Mouse (Mus musculus) 3T3-L1 (cell line): Measurements from ENCODE around the gene Psmd12.
"Not testable (repeated sequence)": the region's sequence is repeated elsewhere in the genome, so short reads cannot be mapped to it uniquely, and the experiment has no call there.

ENCODE experiments used
- DNase-seq: peaks from one replicate; pipeline ENCODE4 v3.0.0-alpha.2; 2015; ENCODE audit warnings: low read depth, low spot score

Psmd12 gene

DNA sequence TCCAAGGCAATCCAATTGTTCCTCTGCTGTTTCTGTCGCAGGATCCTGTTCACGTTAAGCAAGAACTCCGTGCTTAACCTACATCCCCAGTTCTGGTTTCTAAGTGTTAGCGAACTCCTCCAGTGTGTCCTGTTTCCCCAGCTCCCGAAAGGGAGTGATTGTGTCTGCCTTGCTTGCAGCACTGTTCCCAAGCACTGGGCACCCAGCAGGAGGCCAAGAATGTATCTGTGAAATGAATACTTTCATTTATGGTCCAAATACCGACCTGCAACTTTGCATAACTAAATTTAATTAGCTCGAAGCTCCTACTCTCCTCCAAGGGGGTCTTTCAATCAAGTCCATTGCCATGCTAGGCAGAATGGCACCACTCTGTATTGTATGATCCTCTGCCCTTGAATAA, 19.5 kb upstream of the Psmd12 start:
- DNase-seq, result no peak

- DNase-seq, result no peak
Observed at GRCm38 (mm10) chr11:107462478-107462877, 16.8 kb upstream of the Psmd12 start.

DNA sequence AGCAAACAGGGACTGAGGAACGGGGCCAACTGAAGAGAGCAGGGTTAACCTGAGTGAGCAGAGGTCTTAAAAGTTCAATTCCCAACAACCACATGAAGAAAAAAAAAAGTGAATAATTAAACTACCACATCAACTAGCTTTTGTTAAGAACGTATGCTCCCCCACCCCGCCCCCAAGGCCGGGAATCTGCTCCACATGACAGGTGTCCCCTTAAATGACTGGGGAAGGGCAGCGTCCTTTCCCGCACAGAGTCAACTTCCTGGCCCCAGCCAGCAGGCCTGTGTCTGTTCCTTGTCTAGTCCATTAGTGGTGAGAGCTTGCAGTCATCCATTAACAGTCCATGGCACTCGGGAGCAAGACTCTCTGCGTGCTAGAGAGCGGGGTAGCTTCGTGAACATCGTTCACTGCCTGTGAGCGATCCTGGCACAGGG, 16.0 kb upstream of the Psmd12 start:
- DNase-seq, result no peak

- no peak for DNase-seq
Observed at GRCm38 (mm10) chr11:107464141-107464540, 15.1 kb upstream of the Psmd12 start.

GRCm38 (mm10) chr11:107465041-107465440, 14.2 kb upstream of the Psmd12 start:
- no peak for DNase-seq

DNA sequence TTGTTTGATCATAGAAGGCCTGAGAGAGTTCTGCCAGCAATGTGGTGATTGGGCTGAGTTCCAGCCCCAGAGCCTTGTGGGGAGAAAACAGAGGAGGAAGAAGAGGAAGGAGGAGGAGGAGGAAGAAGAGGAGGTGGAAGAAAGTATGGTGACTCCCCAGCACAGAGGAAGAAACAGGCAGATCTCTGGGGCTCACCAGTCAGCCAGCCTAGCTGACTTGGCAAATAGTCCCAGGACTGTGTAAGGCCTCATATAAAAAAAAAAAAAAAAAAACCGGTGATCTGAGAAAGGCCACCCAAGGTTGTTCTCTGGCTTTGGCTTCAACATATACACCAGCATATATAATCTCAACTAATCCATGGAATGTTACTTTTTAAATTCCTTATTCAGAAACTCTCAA, 13.3 kb upstream of the Psmd12 start:
- no peak for DNase-seq

DNA sequence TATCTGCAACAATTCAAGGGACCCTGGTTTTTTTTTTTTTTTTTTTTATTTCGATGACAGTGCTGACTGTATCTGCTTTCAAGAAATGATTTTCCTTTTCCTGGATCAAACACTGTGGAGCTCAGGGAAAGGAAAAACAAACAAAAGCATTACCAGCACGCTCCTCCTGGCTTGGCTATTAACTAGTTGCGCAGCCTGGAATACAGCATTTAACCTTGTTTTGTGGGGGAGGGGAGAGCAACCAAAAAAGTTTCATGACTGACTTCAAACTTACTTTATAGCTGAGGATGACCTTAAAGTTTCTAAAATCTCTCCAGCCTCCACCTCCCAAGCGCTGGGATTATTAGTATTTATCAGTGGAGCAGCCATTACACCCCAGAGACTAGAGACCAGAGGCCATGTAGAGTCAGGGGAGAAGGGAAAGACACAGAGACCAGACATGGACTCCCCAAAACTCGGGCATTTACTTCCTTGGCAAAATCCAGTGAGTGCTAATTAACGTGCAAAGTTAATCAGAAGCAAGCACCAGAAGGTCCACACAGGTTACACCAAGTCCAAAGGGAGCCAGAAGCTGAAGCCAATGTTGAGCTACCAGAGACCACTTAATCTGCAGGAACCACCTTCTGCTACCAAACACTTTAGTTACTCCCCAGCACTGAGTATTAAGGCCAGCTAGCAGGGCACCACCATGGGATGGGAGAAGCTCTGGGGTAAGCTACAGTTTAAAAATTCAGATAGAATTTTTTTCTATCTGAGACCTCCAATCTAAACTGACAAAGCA, 12.5 kb upstream of the Psmd12 start:
- DNase-seq, result no peak

GRCm38 (mm10) chr11:107468252-107469030, 10.8 kb upstream of the Psmd12 start:
- peak; percentile 37 for DNase-seq

DNA sequence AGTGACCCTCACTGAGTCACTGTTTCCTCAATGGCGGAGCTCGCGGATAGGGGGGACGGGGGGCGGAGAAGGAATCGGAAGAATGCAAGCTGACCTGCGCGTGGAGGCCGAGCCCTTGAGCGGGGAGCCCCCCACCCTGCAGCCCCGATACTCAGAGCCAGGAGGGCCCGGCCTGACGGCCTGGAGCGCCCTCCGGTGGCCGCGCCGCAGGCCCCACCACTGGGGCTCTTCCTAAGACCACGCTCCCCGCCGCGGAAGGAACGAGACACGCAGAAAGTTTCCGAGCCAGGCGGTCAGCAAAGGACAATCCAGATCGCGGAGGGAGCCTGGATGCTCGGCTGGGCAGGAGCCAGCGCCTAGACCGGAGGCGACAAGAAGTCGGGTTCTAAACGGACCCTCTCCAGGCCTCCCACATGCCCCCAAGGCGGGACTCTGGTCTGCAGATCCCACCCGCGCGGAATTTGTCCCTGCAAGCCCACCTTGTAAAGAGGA, 10.2 kb upstream of the Psmd12 start:
- DNase-seq, result peak; percentile 60

DNA sequence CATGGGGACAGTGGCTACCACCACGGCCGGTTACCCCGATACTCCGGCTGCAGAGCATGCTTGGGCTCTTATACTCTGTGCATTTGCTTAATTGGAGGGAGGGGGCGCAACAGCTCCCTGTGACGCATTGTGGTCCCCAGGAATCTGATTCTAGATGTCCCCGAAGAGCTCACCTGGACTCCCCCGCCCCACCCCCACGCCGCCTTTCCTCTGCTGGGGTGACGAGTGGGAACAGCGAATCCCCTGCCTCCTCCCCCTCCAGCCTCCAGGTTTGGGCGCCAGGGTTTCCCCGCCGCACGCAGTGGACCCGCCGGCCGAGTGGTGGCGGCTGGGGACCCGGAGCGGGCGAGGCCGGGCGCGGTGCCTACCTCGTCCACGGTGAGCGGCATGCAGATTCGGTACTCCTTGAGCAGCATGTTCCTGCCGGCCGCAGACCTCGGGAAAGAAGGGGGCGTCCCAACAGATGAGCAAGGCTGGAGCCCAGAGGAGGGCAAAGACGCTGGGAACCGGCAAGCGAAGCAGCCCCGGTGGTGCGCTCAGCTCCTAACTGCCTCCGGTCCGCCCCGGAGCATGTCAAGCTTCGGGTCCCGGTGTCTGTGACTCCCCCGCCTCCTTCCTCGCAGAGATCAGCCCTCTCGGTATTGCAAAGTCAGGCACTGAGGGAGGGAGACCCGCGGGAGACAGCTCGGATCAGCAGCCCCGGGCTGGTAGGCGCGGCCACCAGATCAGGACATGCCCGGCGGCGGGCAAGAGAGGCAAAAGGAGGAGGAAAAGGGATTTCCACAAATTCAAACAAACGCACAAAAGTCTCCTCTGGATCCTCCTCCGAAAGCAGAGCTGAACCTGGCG, 9.5 kb upstream of the Psmd12 start:
- DNase-seq, result peak; percentile 53

GRCm38 (mm10) chr11:107470521-107471041, 8.7 kb upstream of the Psmd12 start, which contains the start of gene Pitpnc1:
TSS of gene Pitpnc1 (minus strand) at chr11:107470699.
- peak; percentile 88 for DNase-seq

DNA sequence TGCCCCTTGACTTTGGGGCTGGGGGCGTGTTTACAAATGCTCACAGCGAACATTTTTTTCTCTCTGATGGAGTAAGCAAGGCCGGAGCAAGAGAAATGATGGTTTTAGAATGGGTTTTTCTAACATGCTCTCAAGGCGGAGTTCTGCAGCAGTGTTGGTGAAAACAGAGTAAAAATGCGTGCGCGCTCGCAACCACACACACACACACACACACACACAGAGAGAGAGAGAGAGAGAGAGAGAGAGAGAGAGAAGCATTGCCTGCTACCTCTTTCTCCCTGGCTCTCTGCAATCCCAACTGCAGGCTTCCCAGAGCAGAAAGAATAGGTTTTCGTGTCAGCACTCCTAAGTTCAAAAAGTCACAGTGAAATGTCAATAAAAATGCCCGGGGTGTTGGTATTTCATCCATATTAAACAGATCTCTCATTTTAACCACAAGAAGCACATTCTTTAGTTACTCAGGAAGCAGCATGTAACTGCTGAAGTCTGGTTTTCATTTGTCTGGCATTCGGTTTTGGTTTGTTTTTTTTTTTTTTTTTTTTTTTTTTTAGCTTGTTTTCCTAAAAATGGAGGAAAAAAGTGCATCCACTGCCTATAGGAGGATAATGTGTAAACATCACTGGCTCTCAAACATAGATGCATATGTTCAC, 8.1 kb upstream of the Psmd12 start:
- peak; percentile 88 for DNase-seq

- no peak for DNase-seq
Observed at GRCm38 (mm10) chr11:107472304-107472703, 7.0 kb upstream of the Psmd12 start.

- peak; percentile 95 for DNase-seq
Observed at GRCm38 (mm10) chr11:107473137-107473820, 6.0 kb upstream of the Psmd12 start.

DNA sequence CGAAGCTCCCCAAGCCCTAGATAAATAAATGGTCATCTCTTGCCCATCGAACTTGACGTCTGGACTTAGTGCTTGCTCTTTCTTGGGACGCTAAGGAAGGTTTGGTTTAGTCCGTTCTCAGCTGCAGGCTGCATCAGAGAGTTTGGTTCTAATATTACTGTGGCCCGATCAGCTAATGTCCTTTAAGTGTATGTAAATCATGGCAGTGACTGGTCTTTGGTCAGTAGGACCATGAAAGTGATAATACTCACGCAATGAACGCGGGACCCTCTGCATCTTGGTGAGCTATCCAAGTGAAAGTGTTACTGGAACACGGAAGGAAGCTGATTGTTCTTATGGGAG, 549 bp downstream of the Psmd12 start:
- DNase-seq, result no peak

DNA sequence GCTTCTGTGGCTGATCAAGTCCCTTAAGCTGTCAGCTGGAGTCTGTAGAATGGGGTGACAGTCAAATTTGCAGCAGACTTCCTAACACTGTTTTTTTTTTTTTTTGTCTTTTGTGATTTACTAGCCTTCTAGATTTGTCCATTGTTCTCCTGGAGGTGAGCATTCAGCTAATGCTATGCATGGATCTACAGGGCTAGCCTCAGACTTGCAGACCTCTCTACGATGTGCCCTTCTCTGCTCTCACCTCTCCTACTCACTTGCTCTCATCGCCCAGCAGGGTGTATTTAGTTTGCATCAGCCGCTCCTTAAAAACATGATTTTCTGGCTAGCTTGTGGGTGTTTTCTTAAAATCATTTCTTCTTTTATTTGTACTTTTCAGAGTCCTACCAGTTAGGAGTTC, 5.1 kb downstream of the Psmd12 start:
- no peak for DNase-seq

DNA sequence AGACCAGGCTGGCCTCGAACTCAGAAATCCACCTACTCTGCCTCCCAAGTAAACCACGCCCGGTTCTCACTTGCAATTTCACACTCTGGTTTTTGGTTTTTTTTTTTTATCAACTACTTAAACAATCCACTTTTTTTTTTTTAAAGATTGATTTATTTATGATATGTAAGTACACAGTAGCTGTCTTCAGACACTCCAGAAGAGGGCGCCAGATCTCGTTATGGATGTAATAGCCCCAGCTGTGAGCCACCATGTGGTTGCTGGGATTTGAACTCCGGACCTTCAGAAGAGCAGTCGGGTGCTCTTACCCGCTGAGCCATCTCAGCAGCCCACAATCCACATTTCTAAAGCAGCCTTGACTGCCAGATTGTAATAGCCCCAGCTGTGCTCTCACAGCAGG, 23.5 kb downstream of the Psmd12 start:
- no peak for DNase-seq

DNA sequence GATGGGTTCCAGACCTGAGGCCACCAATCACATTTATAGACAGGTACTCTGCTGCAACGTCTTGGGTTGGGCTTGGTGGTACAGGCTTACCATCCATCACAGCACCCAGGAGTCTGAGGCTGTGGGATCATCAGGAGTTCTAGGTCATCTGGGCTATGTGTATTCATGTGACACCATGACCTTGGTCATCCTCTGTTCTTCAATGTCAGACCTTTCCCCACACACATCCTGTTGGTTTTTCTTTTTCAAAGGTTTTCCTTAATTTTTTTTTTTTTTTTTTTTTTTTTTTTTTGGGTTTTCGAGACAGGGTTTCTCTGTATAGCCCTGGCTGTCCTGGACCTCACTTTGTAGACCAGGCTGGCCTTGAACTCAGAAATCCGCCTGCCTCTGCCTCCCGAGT, 25.1 kb downstream of the Psmd12 start:
- not testable (repeated sequence) for DNase-seq

DNA sequence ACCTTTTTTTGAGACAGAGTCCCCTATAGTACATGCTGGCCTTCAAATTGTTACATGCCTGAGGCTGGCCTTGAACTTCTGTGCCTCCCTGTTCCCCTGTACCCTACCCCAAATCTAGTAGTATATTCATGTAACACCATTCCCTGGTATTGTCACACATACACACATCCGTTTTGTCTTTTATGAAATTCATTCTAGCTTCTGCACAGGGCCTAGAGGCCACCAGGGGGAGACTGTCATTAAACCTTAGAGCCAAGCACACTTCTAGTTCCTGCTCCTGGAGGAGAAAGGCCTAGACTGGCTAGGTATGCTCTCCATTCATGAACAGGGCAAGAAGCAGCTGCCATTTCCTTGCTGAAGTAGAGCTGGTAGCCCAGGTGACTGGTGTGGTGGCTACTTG, 27.0 kb downstream of the Psmd12 start:
- peak; percentile 56 for DNase-seq

DNA sequence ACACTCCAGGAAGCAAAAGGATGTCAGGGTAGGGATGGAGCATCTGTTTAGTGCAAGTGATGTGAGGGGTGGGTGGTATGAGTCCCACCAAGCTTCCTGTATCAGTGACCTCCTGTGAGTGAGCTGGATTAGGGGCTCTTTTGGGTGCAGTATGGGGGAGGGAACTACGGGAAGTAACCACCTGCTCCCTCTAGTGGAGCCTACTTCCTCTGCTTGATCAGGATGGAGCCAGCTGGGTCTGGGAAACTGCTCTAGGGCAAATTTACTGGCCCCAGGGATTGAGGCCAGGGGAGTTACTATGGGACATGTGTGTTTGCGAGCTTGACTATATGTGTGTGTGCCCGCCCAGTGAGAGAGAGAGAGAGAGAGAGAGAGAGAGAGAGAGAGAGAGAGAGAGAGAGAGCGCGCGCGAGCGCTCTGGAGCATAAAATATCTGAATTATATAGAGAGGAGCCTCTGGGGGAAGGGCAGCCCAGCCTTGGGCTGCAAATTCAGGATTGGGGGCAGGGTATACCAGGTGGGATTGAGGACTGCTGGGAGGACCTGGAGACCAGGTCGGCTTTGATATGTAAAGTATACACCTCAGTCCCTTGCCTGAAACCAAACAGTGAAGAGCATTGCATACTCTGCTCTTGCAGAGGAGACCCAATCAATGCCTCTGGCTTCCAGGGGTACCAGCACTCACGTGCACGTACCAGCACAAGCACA, 30.5 kb downstream of the Psmd12 start:
- peak; percentile 32 for DNase-seq
